ENCODE assay signal across 18 mouse cellular contexts in genomic region chr13:46548132-46548531, GRCm38 (mm10). TPM values are rescaled to one million over a fixed set of nuclear protein-coding genes. Genes with fewer than 3 reads are reported as not detected.
DNase-seq lines count a peak whose midpoint lies in the region; ATAC-seq and TF ChIP-seq lines count a peak whose summit lies in the region.
"Had no signal": no experiment of that assay in that cellular context is flagged by ENCODE, and none has a peak within 500 bp of the region (broad histone marks: within the 10 kb centered on the region; RNA-seq: fewer than 3 reads in every experiment).

No protein-coding gene starts in this region.

- no peak overlapping the region for H3K9ac ChIP-seq in hindbrain, embryonic 14.5 days
- H3K9ac ChIP-seq in hindbrain, embryonic 12.5 days: no peak overlapping the region
- H3K9ac ChIP-seq in forebrain, embryonic 15.5 days (replicated peaks): no peak overlapping the region
- no peak overlapping the region for H3K9ac ChIP-seq in midbrain, postnatal 0 days (replicated peaks; ENCODE audit: low read length, poor library complexity, severe bottlenecking)
- H3K9ac ChIP-seq: intestine, embryonic 15.5 days; limb, embryonic 13.5 days; liver, embryonic 14.5 days had no signal

- ATAC-seq in hindbrain, embryonic 14.5 days (ENCODE audit: low FRiP score): no peak
- no peak for ATAC-seq in hindbrain, embryonic 12.5 days (ENCODE audit: low FRiP score)
- ATAC-seq in forebrain, embryonic 15.5 days (replicated peaks): peak; percentile 59
- no peak for ATAC-seq in midbrain, postnatal 0 days (ENCODE audit: low FRiP score)
- ATAC-seq: intestine, embryonic 15.5 days had no signal

- WGBS in hindbrain, embryonic 14.5 days: 55% methylated on average over 8 of the region's 8 CpGs
- WGBS in hindbrain, embryonic 12.5 days: 66% methylated on average over 8 of the region's 8 CpGs
- WGBS in forebrain, embryonic 15.5 days: 20% methylated on average over 8 of the region's 8 CpGs
- WGBS in midbrain, postnatal 0 days: 64% methylated on average over 8 of the region's 8 CpGs

- no peaks in the 10 kb centered on the region for H3K9me3 ChIP-seq in hindbrain, embryonic 14.5 days (ENCODE audit: control insufficient read depth, low read length)
- H3K9me3 ChIP-seq in hindbrain, embryonic 12.5 days (replicated peaks): no peaks in the 10 kb centered on the region
- no peaks in the 10 kb centered on the region for H3K9me3 ChIP-seq in forebrain, embryonic 15.5 days
- no peaks in the 10 kb centered on the region for H3K9me3 ChIP-seq in midbrain, postnatal 0 days (ENCODE audit: low read length)
- H3K9me3 ChIP-seq: heart, embryonic 10.5 days; intestine, embryonic 15.5 days; limb, embryonic 13.5 days had no signal

- DNase-seq in hindbrain, embryonic 14.5 days (ENCODE audit: low spot score): no peak
- DNase-seq in layer of hippocampus, adult 2 months (ENCODE audit: low spot score in 2 of 2): no peak
- no peak for DNase-seq in layer of hippocampus, adult 9-11 months
- DNase-seq in midbrain, postnatal 0 days (ENCODE audit: low spot score): no peak
- DNase-seq in thymus, postnatal 14 days: no peak
- no peak for DNase-seq in left cerebral cortex, adult 18-20 months (ENCODE audit: low spot score in 2 of 2)
- DNase-seq: adrenal gland, adult 8-10 months; cerebellum, adult 18-20 months; cerebellum, postnatal 36 days; gastrocnemius, postnatal 36 days; heart, postnatal 10 days had no signal

- TF ChIP-seq CTCF in layer of hippocampus, adult 2 months (conservative IDR thresholded peaks at IDR 0.05): no peak
- TF ChIP-seq CTCF in midbrain, postnatal 0 days (IDR thresholded peaks at IDR 0.05): no peak

- peak overlapping the region; percentile 5 for H3K27ac ChIP-seq in hindbrain, embryonic 14.5 days
- no peak overlapping the region for H3K27ac ChIP-seq in hindbrain, embryonic 12.5 days
- H3K27ac ChIP-seq in layer of hippocampus, adult 2 months: peak overlapping the region; percentile 79
- peak overlapping the region; percentile 82 for H3K27ac ChIP-seq in forebrain, embryonic 15.5 days (replicated peaks)
- H3K27ac ChIP-seq in midbrain, postnatal 0 days (ENCODE audit: low read depth, low read length): peak overlapping the region; percentile 55
- H3K27ac ChIP-seq: heart, embryonic 10.5 days; intestine, embryonic 15.5 days; limb, embryonic 13.5 days; liver, embryonic 14.5 days had no signal

- H3K36me3 ChIP-seq in hindbrain, embryonic 14.5 days (replicated peaks; ENCODE audit: control insufficient read depth, insufficient read depth): no peaks in the 10 kb centered on the region
- H3K36me3 ChIP-seq in hindbrain, embryonic 12.5 days: no peaks in the 10 kb centered on the region
- H3K36me3 ChIP-seq in forebrain, embryonic 15.5 days: no peaks in the 10 kb centered on the region
- no peaks in the 10 kb centered on the region for H3K36me3 ChIP-seq in midbrain, postnatal 0 days (ENCODE audit: insufficient read depth, low read length)
- H3K36me3 ChIP-seq: heart, embryonic 10.5 days; intestine, embryonic 15.5 days; limb, embryonic 13.5 days had no signal

- no peaks in the 10 kb centered on the region for H3K27me3 ChIP-seq in hindbrain, embryonic 14.5 days (ENCODE audit: control insufficient read depth, insufficient read depth, low read length)
- no peaks in the 10 kb centered on the region for H3K27me3 ChIP-seq in hindbrain, embryonic 12.5 days
- H3K27me3 ChIP-seq in forebrain, embryonic 15.5 days: no peaks in the 10 kb centered on the region
- no peaks in the 10 kb centered on the region for H3K27me3 ChIP-seq in midbrain, postnatal 0 days (ENCODE audit: insufficient read depth, low read length)
- H3K27me3 ChIP-seq: intestine, embryonic 15.5 days had no signal

- H3K4me2 ChIP-seq in hindbrain, embryonic 14.5 days (replicated peaks): no peak overlapping the region
- no peak overlapping the region for H3K4me2 ChIP-seq in hindbrain, embryonic 12.5 days (replicated peaks)
- no peak overlapping the region for H3K4me2 ChIP-seq in forebrain, embryonic 15.5 days (replicated peaks)
- no peak overlapping the region for H3K4me2 ChIP-seq in midbrain, postnatal 0 days (ENCODE audit: low read depth, low read length, poor library complexity, severe bottlenecking)
- H3K4me2 ChIP-seq: intestine, embryonic 15.5 days; limb, embryonic 13.5 days had no signal

- no peak overlapping the region for H3K4me3 ChIP-seq in hindbrain, embryonic 14.5 days (replicated peaks; ENCODE audit: low read length)
- no peak overlapping the region for H3K4me3 ChIP-seq in hindbrain, embryonic 12.5 days
- H3K4me3 ChIP-seq in layer of hippocampus, adult 2 months: no peak overlapping the region; the same call in 1 of the 2 replicates
- no peak overlapping the region for H3K4me3 ChIP-seq in forebrain, embryonic 15.5 days
- H3K4me3 ChIP-seq in midbrain, postnatal 0 days (ENCODE audit: low read depth, low read length): no peak overlapping the region
- H3K4me3 ChIP-seq: heart, embryonic 10.5 days; intestine, embryonic 15.5 days; limb, embryonic 13.5 days had no signal

- peaks cover 27% of the 10 kb centered on the region for H3K4me1 ChIP-seq in hindbrain, embryonic 14.5 days (replicated peaks; ENCODE audit: control insufficient read depth, insufficient read depth, low read length)
- H3K4me1 ChIP-seq in hindbrain, embryonic 12.5 days: 0 out of 2 replicates have a peak, but pooled peaks cover 4% of the 10 kb centered on the region
- H3K4me1 ChIP-seq in forebrain, embryonic 15.5 days: peaks cover 47% of the 10 kb centered on the region
- H3K4me1 ChIP-seq in midbrain, postnatal 0 days (ENCODE audit: insufficient read depth, low read length): peaks cover 12% of the 10 kb centered on the region; the same call in 1 of the 2 replicates
- H3K4me1 ChIP-seq: intestine, embryonic 15.5 days; limb, embryonic 13.5 days had no signal

RNA-seq across cellular contexts. Expression of gene Cap2, which starts 46.5 kb away (rescaled TPM):
- polyA plus RNA-seq in hindbrain, embryonic 14.5 days (2014; fragmentation: Nextera tagmentation; extraction: Ambion mirVana): 7.3 and 8.8 TPM in 2 replicates
- polyA plus RNA-seq in hindbrain, embryonic 12.5 days (2016; fragmentation: Nextera tagmentation; extraction: Ambion mirVana): 9.4 and 10.2 TPM in 2 replicates
- total RNA-seq in layer of hippocampus, adult 2 months (2021): 100 to 1,000 TPM; 216 to 220 TPM
- 13.9 and 16.8 TPM in 2 replicates for polyA plus RNA-seq in forebrain, embryonic 15.5 days (2015; fragmentation: Nextera tagmentation; extraction: Ambion mirVana)
- total RNA-seq in midbrain, postnatal 0 days (2014; rRNA removed): 17.5 and 21.9 TPM in 2 replicates
- polyA plus RNA-seq in midbrain, postnatal 0 days (2015; fragmentation: Nextera tagmentation; extraction: Ambion mirVana): 11.7 and 13.1 TPM in 2 replicates
- total RNA-seq in left cerebral cortex, adult 18-20 months (2021): 100 to 1,000 TPM; 265 to 282 TPM
- total RNA-seq: monocyte, adult 5-6 weeks had no signal
